Mouse (Mus musculus): ENCODE results near the gene Mapk8ip1. TPM values are rescaled to one million over a fixed set of nuclear protein-coding genes. Genes with fewer than 3 reads are reported as not detected.

Gene Mapk8ip1
- polyA plus RNA-seq, 1 experiment from 2014 or later: 1.8 TPM

- 77% methylated on average over 7 of the region's 7 CpGs for WGBS (ENCODE audit: insufficient replicate concordance)
Observed at GRCm38 (mm10) chr2:92421723-92422387, 20.8 kb upstream of the Mapk8ip1 start.

DNA sequence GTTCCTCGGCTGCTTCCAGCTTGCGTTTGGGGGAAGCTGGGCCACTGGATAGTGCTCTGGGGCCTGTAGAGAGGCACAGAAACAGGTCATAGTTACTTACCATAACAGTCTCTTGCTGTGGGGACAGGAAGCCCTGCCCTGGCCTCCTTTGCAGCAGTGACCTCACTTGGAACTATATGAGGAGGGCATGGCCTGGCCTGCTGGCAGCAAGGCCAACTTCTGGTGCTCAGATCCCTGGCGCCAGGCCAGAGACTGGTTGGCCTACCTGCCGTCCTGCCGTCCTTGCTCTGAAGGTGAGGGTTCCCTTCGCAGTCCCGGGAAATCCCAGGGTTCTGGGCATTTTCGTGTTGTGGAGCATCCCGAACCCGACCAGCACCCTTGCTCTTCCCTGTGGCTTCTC, 10.6 kb upstream of the Mapk8ip1 start:
- Histone ChIP-seq H3K4me2 (ENCODE audit: low read depth, low read length) (no peak overlapping the region), H3K9ac (ENCODE audit: low read depth, low read length) (no peak overlapping the region), H3K4me3 (ENCODE audit: low read depth, low read length) (no peak overlapping the region), H3K9me3 (replicated peaks; ENCODE audit: control insufficient read depth, low read length) (no peaks in the 10 kb centered on the region), H3K36me3 (ENCODE audit: control insufficient read depth, insufficient read depth) (peaks cover 46% of the 10 kb centered on the region), H3K4me1 (ENCODE audit: control insufficient read depth, low read depth, low read length) (no peaks in the 10 kb centered on the region), H3K27me3 (ENCODE audit: control insufficient read depth, insufficient read depth, low read depth, low read length) (no peaks in the 10 kb centered on the region), H3K27ac (ENCODE audit: low read length) (no peak overlapping the region)
- WGBS (ENCODE audit: insufficient replicate concordance): 88% methylated on average over 10 of the region's 10 CpGs
- ATAC-seq (ENCODE audit: low read depth): no peak

More at GRCm38 (mm10) chr2:92421723-92422387, 20.8 kb upstream of the Mapk8ip1 start:
- Histone ChIP-seq H3K4me1 (ENCODE audit: control insufficient read depth, low read depth, low read length) (peaks cover 8% of the 10 kb centered on the region), H3K9ac (ENCODE audit: low read depth, low read length) (no peak overlapping the region), H3K36me3 (ENCODE audit: control insufficient read depth, insufficient read depth) (peaks cover 42% of the 10 kb centered on the region), H3K27ac (ENCODE audit: low read length) (no peak overlapping the region; the same call in 1 of the 2 replicates), H3K9me3 (replicated peaks; ENCODE audit: control insufficient read depth, low read length) (no peaks in the 10 kb centered on the region), H3K4me2 (ENCODE audit: low read depth, low read length) (no peak overlapping the region), H3K4me3 (ENCODE audit: low read depth, low read length) (no peak overlapping the region), H3K27me3 (ENCODE audit: control insufficient read depth, insufficient read depth, low read depth, low read length) (no peaks in the 10 kb centered on the region)
- peak; percentile 70 for ATAC-seq (ENCODE audit: low read depth)

DNA sequence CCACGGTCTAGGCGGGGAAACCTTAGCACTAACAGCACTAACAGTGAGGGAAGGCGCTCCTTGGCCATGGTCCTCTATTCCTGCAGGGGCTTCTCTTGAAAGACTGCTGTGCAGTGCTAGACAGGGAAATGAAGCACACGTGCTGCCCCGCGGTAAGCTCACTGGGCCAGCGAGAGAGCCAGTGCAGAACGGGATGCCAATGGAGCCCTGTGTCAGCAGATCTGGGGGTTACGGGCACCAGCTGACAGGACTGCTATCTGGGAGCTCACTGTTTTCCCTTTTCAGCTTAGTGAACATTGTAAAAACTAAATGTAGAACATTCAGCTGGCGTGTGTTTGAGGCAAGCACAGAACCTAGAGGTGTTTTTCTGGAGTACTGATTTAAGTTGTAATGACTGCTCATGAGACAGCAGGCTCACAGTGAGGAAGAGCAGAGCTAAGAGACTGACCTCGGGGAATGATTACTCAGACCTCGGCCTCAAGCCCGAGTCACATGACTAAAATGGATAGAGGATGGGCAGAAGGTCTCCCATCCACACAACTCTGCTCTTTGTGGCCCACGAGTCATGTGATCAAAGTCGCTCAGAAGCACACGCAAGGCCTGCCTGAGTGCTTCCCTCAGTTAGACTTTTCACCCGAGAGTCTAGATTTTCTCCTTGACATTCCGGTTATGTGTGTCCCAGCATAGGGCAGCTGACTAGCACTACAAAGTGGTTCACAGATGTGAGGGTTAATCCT, 7.4 kb upstream of the Mapk8ip1 start:
- Histone ChIP-seq H3K27me3 (ENCODE audit: control insufficient read depth, insufficient read depth, low read depth, low read length) (no peaks in the 10 kb centered on the region), H3K36me3 (ENCODE audit: control insufficient read depth, insufficient read depth) (peaks cover 43% of the 10 kb centered on the region), H3K9ac (ENCODE audit: low read depth, low read length) (no peak overlapping the region), H3K4me3 (ENCODE audit: low read depth, low read length) (no peak overlapping the region), H3K9me3 (replicated peaks; ENCODE audit: control insufficient read depth, low read length) (no peaks in the 10 kb centered on the region), H3K27ac (ENCODE audit: low read length) (no peak overlapping the region), H3K4me1 (ENCODE audit: control insufficient read depth, low read depth, low read length) (no peaks in the 10 kb centered on the region), H3K4me2 (ENCODE audit: low read depth, low read length) (no peak overlapping the region)
- WGBS (ENCODE audit: insufficient replicate concordance): 79% methylated on average over 18 of the region's 18 CpGs
- ATAC-seq (ENCODE audit: low read depth): no peak

GRCm38 (mm10) chr2:92405687-92406086, 4.6 kb upstream of the Mapk8ip1 start:
- Histone ChIP-seq H3K36me3 (ENCODE audit: control insufficient read depth, insufficient read depth) (peaks cover 19% of the 10 kb centered on the region), H3K27ac (ENCODE audit: low read length) (no peak overlapping the region), H3K9ac (ENCODE audit: low read depth, low read length) (no peak overlapping the region), H3K27me3 (ENCODE audit: control insufficient read depth, insufficient read depth, low read depth, low read length) (peaks cover 10% of the 10 kb centered on the region), H3K4me3 (ENCODE audit: low read depth, low read length) (no peak overlapping the region), H3K9me3 (replicated peaks; ENCODE audit: control insufficient read depth, low read length) (no peaks in the 10 kb centered on the region), H3K4me2 (ENCODE audit: low read depth, low read length) (no peak overlapping the region), H3K4me1 (ENCODE audit: control insufficient read depth, low read depth, low read length) (no peaks in the 10 kb centered on the region; the same call in 1 of the 2 replicates)
- WGBS (ENCODE audit: insufficient replicate concordance): 80% methylated on average over 7 of the region's 7 CpGs
- no peak for ATAC-seq (ENCODE audit: low read depth)

GRCm38 (mm10) chr2:92404737-92405136, 3.7 kb upstream of the Mapk8ip1 start:
- Histone ChIP-seq H3K27me3 (ENCODE audit: control insufficient read depth, insufficient read depth, low read depth, low read length) (peaks cover 16% of the 10 kb centered on the region), H3K36me3 (ENCODE audit: control insufficient read depth, insufficient read depth) (peaks cover 19% of the 10 kb centered on the region), H3K9ac (ENCODE audit: low read depth, low read length) (no peak overlapping the region), H3K4me1 (ENCODE audit: control insufficient read depth, low read depth, low read length) (no peaks in the 10 kb centered on the region; the same call in 1 of the 2 replicates), H3K9me3 (replicated peaks; ENCODE audit: control insufficient read depth, low read length) (no peaks in the 10 kb centered on the region), H3K4me3 (ENCODE audit: low read depth, low read length) (no peak overlapping the region), H3K27ac (ENCODE audit: low read length) (no peak overlapping the region), H3K4me2 (ENCODE audit: low read depth, low read length) (no peak overlapping the region)
- no peak for ATAC-seq (ENCODE audit: low read depth)
- WGBS (ENCODE audit: insufficient replicate concordance): 77% methylated on average over 6 of the region's 6 CpGs

DNA sequence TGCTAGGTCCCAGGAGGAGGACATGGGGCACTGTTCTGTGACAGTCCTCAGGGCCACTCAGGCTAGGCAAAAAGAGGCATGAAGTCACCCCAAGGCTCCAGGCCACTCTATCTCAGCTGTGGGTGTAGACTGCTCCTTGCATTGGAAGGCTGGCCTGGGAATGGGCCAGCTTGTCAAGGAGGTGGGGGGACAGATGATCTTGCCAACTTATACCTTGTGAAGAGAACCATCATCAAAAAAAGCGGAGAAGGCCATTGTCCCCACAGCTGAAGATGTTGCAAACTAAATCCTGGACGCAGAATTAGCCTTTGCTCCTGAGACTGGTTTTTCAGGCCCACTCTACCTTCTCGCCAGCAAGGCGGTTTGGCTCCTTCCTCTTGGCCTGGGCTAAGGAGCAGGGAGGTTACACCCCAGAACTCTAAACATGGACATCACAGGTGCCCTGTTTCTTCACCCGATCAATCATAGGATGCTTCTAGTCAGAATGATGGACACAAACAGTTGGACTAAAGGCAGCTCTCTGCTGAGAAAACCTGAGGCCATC, 2.8 kb upstream of the Mapk8ip1 start:
- peaks cover 11% of the 10 kb centered on the region for H3K36me3 ChIP-seq (ENCODE audit: control insufficient read depth, insufficient read depth)
- H3K9me3 ChIP-seq (replicated peaks; ENCODE audit: control insufficient read depth, low read length): no peaks in the 10 kb centered on the region
- H3K4me1 ChIP-seq (ENCODE audit: control insufficient read depth, low read depth, low read length): no peaks in the 10 kb centered on the region; the same call in 1 of the 2 replicates
- no peak overlapping the region for H3K4me2 ChIP-seq (ENCODE audit: low read depth, low read length)
- no peak overlapping the region for H3K27ac ChIP-seq (ENCODE audit: low read length)
- H3K9ac ChIP-seq (ENCODE audit: low read depth, low read length): no peak overlapping the region
- 76% methylated on average over 5 of the region's 5 CpGs for WGBS (ENCODE audit: insufficient replicate concordance)
- no peak overlapping the region for H3K4me3 ChIP-seq (ENCODE audit: low read depth, low read length)
- peaks cover 16% of the 10 kb centered on the region for H3K27me3 ChIP-seq (ENCODE audit: control insufficient read depth, insufficient read depth, low read depth, low read length)
- no peak for ATAC-seq (ENCODE audit: low read depth)

GRCm38 (mm10) chr2:92402591-92403326, 1.7 kb upstream of the Mapk8ip1 start:
- Histone ChIP-seq H3K27me3 (ENCODE audit: control insufficient read depth, insufficient read depth, low read depth, low read length) (peaks cover 16% of the 10 kb centered on the region), H3K9ac (ENCODE audit: low read depth, low read length) (no peak overlapping the region), H3K9me3 (replicated peaks; ENCODE audit: control insufficient read depth, low read length) (no peaks in the 10 kb centered on the region), H3K4me3 (ENCODE audit: low read depth, low read length) (no peak overlapping the region), H3K27ac (ENCODE audit: low read length) (no peak overlapping the region), H3K36me3 (ENCODE audit: control insufficient read depth, insufficient read depth) (peaks cover 6% of the 10 kb centered on the region), H3K4me1 (ENCODE audit: control insufficient read depth, low read depth, low read length) (no peaks in the 10 kb centered on the region; the same call in 1 of the 2 replicates), H3K4me2 (ENCODE audit: low read depth, low read length) (no peak overlapping the region)
- no peak for ATAC-seq (ENCODE audit: low read depth)
- 73% methylated on average over 4 of the region's 4 CpGs for WGBS (ENCODE audit: insufficient replicate concordance)

DNA sequence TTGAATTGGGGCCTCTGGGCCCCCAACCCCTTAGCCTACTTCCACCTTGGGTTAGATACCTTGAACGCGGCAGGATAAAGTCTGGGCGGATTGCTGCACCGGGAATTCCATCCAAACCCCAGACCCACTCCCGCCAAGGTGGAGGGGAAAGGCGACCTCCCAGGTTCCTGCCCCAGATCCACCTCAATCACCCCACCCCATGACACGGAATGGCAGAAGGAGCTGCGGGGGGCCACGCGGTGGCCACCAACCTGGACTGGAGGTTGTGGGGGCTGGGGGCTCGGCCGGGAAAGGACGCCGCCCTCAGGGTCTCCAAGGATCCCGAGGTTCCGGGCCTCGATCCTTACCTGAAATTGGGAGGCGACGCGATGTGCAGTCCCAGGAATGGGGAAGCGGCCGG, 381 bp downstream of the Mapk8ip1 start:
- Histone ChIP-seq H3K4me1 (ENCODE audit: control insufficient read depth, low read depth, low read length) (no peaks in the 10 kb centered on the region; the same call in 1 of the 2 replicates), H3K27ac (ENCODE audit: low read length) (no peak overlapping the region), H3K4me2 (ENCODE audit: low read depth, low read length) (peak overlapping the region; percentile 65), H3K27me3 (ENCODE audit: control insufficient read depth, insufficient read depth, low read depth, low read length) (peaks cover 16% of the 10 kb centered on the region), H3K9ac (ENCODE audit: low read depth, low read length) (no peak overlapping the region), H3K36me3 (ENCODE audit: control insufficient read depth, insufficient read depth) (peaks cover 6% of the 10 kb centered on the region), H3K9me3 (replicated peaks; ENCODE audit: control insufficient read depth, low read length) (no peaks in the 10 kb centered on the region), H3K4me3 (ENCODE audit: low read depth, low read length) (peak overlapping the region; percentile 53)
- 6% methylated on average over 22 of the region's 22 CpGs for WGBS (ENCODE audit: insufficient replicate concordance)
- ATAC-seq (ENCODE audit: low read depth): no peak

Measured in liver, embryonic 16.5 days (tissue).